Comparison of ENCODE assay signal across 25 mouse cellular contexts in the genomic region with DNA sequence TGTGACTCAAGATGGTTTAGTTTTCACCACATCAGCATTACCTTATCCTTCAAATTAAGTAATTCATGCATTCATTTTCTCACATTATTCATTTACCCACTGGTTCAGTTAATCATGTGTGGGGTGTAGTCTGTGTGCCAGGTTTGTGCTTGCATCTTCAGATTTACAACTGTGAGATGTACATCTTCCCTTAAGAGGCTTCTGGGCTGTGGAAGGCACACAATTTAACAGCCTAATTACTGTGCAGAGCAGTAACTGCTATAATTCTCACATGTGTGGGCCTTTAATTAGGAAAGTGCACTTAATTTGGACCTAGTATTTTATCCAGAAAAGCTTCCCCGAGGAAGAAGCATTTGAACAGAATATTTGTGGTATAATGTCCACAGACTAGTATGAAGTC.
DNase-seq lines count a peak whose midpoint lies in the region; ATAC-seq and TF ChIP-seq lines count a peak whose summit lies in the region.
"Had no signal": no experiment of that assay in that cellular context is flagged by ENCODE, and none has a peak within 500 bp of the region (broad histone marks: within the 10 kb centered on the region; RNA-seq: fewer than 3 reads in every experiment).

No protein-coding gene starts in this region.

- H3K4me3 ChIP-seq in forebrain, embryonic 14.5 days (ENCODE audit: low read depth, low read length), result no peak overlapping the region
- no peak overlapping the region for H3K4me3 ChIP-seq in forebrain, postnatal 0 days (ENCODE audit: low read depth, low read length)
- no peak overlapping the region for H3K4me3 ChIP-seq in midbrain, postnatal 0 days (ENCODE audit: low read depth, low read length)
- H3K4me3 ChIP-seq in midbrain, embryonic 15.5 days, result no peak overlapping the region
- no peak overlapping the region for H3K4me3 ChIP-seq in neural tube, embryonic 14.5 days (ENCODE audit: low read depth, low read length)
- H3K4me3 ChIP-seq in limb, embryonic 10.5 days, result no peak overlapping the region
- H3K4me3 ChIP-seq: embryonic facial prominence, embryonic 10.5 days; embryonic facial prominence, embryonic 13.5 days; erythroblast, embryonic 14.5 days; forebrain, embryonic 12.5 days; heart, embryonic 13.5 days had no signal

- TF ChIP-seq CTCF in forebrain, postnatal 0 days (IDR thresholded peaks at IDR 0.05; ENCODE audit: low read depth), result no peak
- no peak for TF ChIP-seq CTCF in midbrain, postnatal 0 days (IDR thresholded peaks at IDR 0.05)

- DNase-seq in forebrain, embryonic 14.5 days (ENCODE audit: low spot score), result peak; percentile 15
- DNase-seq in forebrain, postnatal 0 days, result no peak
- DNase-seq in midbrain, postnatal 0 days (ENCODE audit: low spot score), result peak; percentile 5
- no peak for DNase-seq in limb, embryonic 10.5 days (ENCODE audit: low spot score)
- no peak for DNase-seq in cerebellum, adult 18-20 months
- DNase-seq: adrenal gland, adult 8-10 months; adrenal gland, postnatal 25 days; cerebellum, adult 11 months; cerebellum, adult 8-10 months; cerebellum, postnatal 10 days; cerebellum, postnatal 36 days; embryo, embryonic 11 days; gastrocnemius, postnatal 25 days; heart, adult 18-20 months; heart, postnatal 14 days; heart, postnatal 4 days had no signal

- no peak overlapping the region for H3K27ac ChIP-seq in forebrain, embryonic 14.5 days (ENCODE audit: low read depth, low read length)
- no peak overlapping the region for H3K27ac ChIP-seq in forebrain, postnatal 0 days (ENCODE audit: low read depth, low read length)
- no peak overlapping the region for H3K27ac ChIP-seq in midbrain, postnatal 0 days (ENCODE audit: low read depth, low read length)
- H3K27ac ChIP-seq in midbrain, embryonic 15.5 days, result no peak overlapping the region
- no peak overlapping the region for H3K27ac ChIP-seq in neural tube, embryonic 14.5 days (ENCODE audit: low read depth, low read length)
- H3K27ac ChIP-seq in limb, embryonic 10.5 days, result no peak overlapping the region
- H3K27ac ChIP-seq: embryonic facial prominence, embryonic 10.5 days; embryonic facial prominence, embryonic 13.5 days; forebrain, embryonic 12.5 days; heart, embryonic 13.5 days had no signal

- no peak for ATAC-seq in forebrain, embryonic 14.5 days
- no peak for ATAC-seq in forebrain, postnatal 0 days
- no peak for ATAC-seq in midbrain, postnatal 0 days (ENCODE audit: low FRiP score)
- no peak for ATAC-seq in midbrain, embryonic 15.5 days (replicated peaks)
- ATAC-seq in neural tube, embryonic 14.5 days (ENCODE audit: low read depth), result peak; percentile 74
- ATAC-seq: activated CD4-positive, CD25-positive, alpha-beta regulatory T cell, adult 4 months; forebrain, embryonic 16.5 days had no signal

- no peaks in the 10 kb centered on the region for H3K9me3 ChIP-seq in forebrain, embryonic 14.5 days (replicated peaks; ENCODE audit: control insufficient read depth, low read length)
- no peaks in the 10 kb centered on the region for H3K9me3 ChIP-seq in forebrain, postnatal 0 days (ENCODE audit: low read length)
- H3K9me3 ChIP-seq in midbrain, postnatal 0 days (ENCODE audit: low read length), result no peaks in the 10 kb centered on the region
- no peaks in the 10 kb centered on the region for H3K9me3 ChIP-seq in midbrain, embryonic 15.5 days
- H3K9me3 ChIP-seq in neural tube, embryonic 14.5 days (ENCODE audit: control insufficient read depth, low read length), result no peaks in the 10 kb centered on the region
- no peaks in the 10 kb centered on the region for H3K9me3 ChIP-seq in limb, embryonic 10.5 days (replicated peaks)
- H3K9me3 ChIP-seq: embryonic facial prominence, embryonic 10.5 days; embryonic facial prominence, embryonic 13.5 days; forebrain, embryonic 12.5 days; heart, embryonic 13.5 days had no signal

- H3K4me1 ChIP-seq in forebrain, embryonic 14.5 days (ENCODE audit: control insufficient read depth, insufficient read depth, low read length), result no peaks in the 10 kb centered on the region
- no peaks in the 10 kb centered on the region for H3K4me1 ChIP-seq in forebrain, postnatal 0 days (ENCODE audit: insufficient read depth)
- no peaks in the 10 kb centered on the region for H3K4me1 ChIP-seq in midbrain, postnatal 0 days (ENCODE audit: insufficient read depth, low read length)
- no peaks in the 10 kb centered on the region for H3K4me1 ChIP-seq in midbrain, embryonic 15.5 days
- no peaks in the 10 kb centered on the region for H3K4me1 ChIP-seq in neural tube, embryonic 14.5 days (ENCODE audit: control insufficient read depth, insufficient read depth, low read length)
- H3K4me1 ChIP-seq in limb, embryonic 10.5 days, result no peaks in the 10 kb centered on the region
- H3K4me1 ChIP-seq: embryonic facial prominence, embryonic 10.5 days; embryonic facial prominence, embryonic 13.5 days; forebrain, embryonic 12.5 days; heart, embryonic 13.5 days had no signal

- no peak overlapping the region for H3K4me2 ChIP-seq in forebrain, embryonic 14.5 days (ENCODE audit: low read length)
- H3K4me2 ChIP-seq in forebrain, postnatal 0 days (ENCODE audit: low read depth), result no peak overlapping the region
- H3K4me2 ChIP-seq in midbrain, postnatal 0 days (ENCODE audit: low read depth, low read length, poor library complexity, severe bottlenecking), result no peak overlapping the region
- no peak overlapping the region for H3K4me2 ChIP-seq in midbrain, embryonic 15.5 days
- H3K4me2 ChIP-seq in neural tube, embryonic 14.5 days (ENCODE audit: low read depth, low read length), result no peak overlapping the region
- H3K4me2 ChIP-seq: embryonic facial prominence, embryonic 13.5 days; forebrain, embryonic 12.5 days; heart, embryonic 13.5 days had no signal

- H3K27me3 ChIP-seq in forebrain, embryonic 14.5 days (replicated peaks; ENCODE audit: control insufficient read depth, insufficient read depth, low read length), result no peaks in the 10 kb centered on the region
- H3K27me3 ChIP-seq in forebrain, postnatal 0 days (ENCODE audit: insufficient read depth, low read length), result no peaks in the 10 kb centered on the region
- H3K27me3 ChIP-seq in midbrain, postnatal 0 days (ENCODE audit: insufficient read depth, low read length), result no peaks in the 10 kb centered on the region
- no peaks in the 10 kb centered on the region for H3K27me3 ChIP-seq in midbrain, embryonic 15.5 days (replicated peaks)
- H3K27me3 ChIP-seq in neural tube, embryonic 14.5 days (ENCODE audit: control insufficient read depth, insufficient read depth, low read length), result no peaks in the 10 kb centered on the region
- H3K27me3 ChIP-seq in limb, embryonic 10.5 days (ENCODE audit: low read depth, poor library complexity, severe bottlenecking), result no peaks in the 10 kb centered on the region
- H3K27me3 ChIP-seq: embryonic facial prominence, embryonic 13.5 days; forebrain, embryonic 12.5 days; heart, embryonic 13.5 days had no signal

- H3K9ac ChIP-seq in forebrain, embryonic 14.5 days (ENCODE audit: low read length), result no peak overlapping the region
- no peak overlapping the region for H3K9ac ChIP-seq in forebrain, postnatal 0 days
- H3K9ac ChIP-seq in midbrain, postnatal 0 days (replicated peaks; ENCODE audit: low read length, poor library complexity, severe bottlenecking), result no peak overlapping the region
- no peak overlapping the region for H3K9ac ChIP-seq in midbrain, embryonic 15.5 days
- H3K9ac ChIP-seq in neural tube, embryonic 14.5 days (replicated peaks; ENCODE audit: low read depth, low read length), result no peak overlapping the region
- H3K9ac ChIP-seq: embryonic facial prominence, embryonic 13.5 days; forebrain, embryonic 12.5 days; heart, embryonic 13.5 days had no signal

- no peaks in the 10 kb centered on the region for H3K36me3 ChIP-seq in forebrain, embryonic 14.5 days (ENCODE audit: control insufficient read depth, insufficient read depth, low read length)
- H3K36me3 ChIP-seq in forebrain, postnatal 0 days (ENCODE audit: insufficient read depth), result no peaks in the 10 kb centered on the region
- H3K36me3 ChIP-seq in midbrain, postnatal 0 days (ENCODE audit: insufficient read depth, low read length), result no peaks in the 10 kb centered on the region
- H3K36me3 ChIP-seq in midbrain, embryonic 15.5 days (replicated peaks), result no peaks in the 10 kb centered on the region
- no peaks in the 10 kb centered on the region for H3K36me3 ChIP-seq in neural tube, embryonic 14.5 days (ENCODE audit: control insufficient read depth, insufficient read depth, low read length)
- no peaks in the 10 kb centered on the region for H3K36me3 ChIP-seq in limb, embryonic 10.5 days
- H3K36me3 ChIP-seq: embryonic facial prominence, embryonic 10.5 days; embryonic facial prominence, embryonic 13.5 days; forebrain, embryonic 12.5 days; heart, embryonic 13.5 days had no signal

- WGBS in forebrain, embryonic 14.5 days, result 35% methylated on average over 1 of the region's 1 CpGs
- WGBS in forebrain, postnatal 0 days, result 28% methylated on average over 1 of the region's 1 CpGs
- WGBS in midbrain, postnatal 0 days, result 69% methylated on average over 1 of the region's 1 CpGs
- WGBS in midbrain, embryonic 15.5 days, result 73% methylated on average over 1 of the region's 1 CpGs
- WGBS in neural tube, embryonic 14.5 days, result 35% methylated on average over 1 of the region's 1 CpGs
- WGBS in limb, embryonic 10.5 days, result 64% methylated on average over 1 of the region's 1 CpGs

Comparison
In these comparisons a context has a peak if more than half of its experiments do, and no peak if none do; other contexts are left out.
1. DNase-seq: peak in forebrain, embryonic 14.5 days (single experiment) and midbrain, postnatal 0 days (single experiment); none in forebrain, postnatal 0 days (single experiment), limb, embryonic 10.5 days (single experiment) and cerebellum, adult 18-20 months (0 of 2).